Mouse (Mus musculus) MEL (cell line): Measurements from ENCODE around the gene Ssh1. TPM values are rescaled to one million over a fixed set of nuclear protein-coding genes. Genes with fewer than 3 reads are reported as not detected.

Source experiments
- DNase-seq: peaks from one replicate; pipeline ENCODE4 v3.0.0; 2011; ENCODE audit warnings: low read depth, low spot score
- H3K27ac ChIP-seq: 2 replicates; pipeline ENCODE4 v1.5.1; 2012; ENCODE audit warnings: low read depth, mild to moderate bottlenecking, control low read depth, low read length, moderate library complexity; ENCODE audit not compliant: control insufficient read depth
- H3K27me3 ChIP-seq, 2 experiments: fragments of 150-350 bp in 1 of 2; sonication (generic) in 1 of 2; 2 replicates each; pipeline ENCODE4 v1.6.1; 2012; ENCODE audit warnings: low read length in 2 of 2, mild to moderate bottlenecking in 2 of 2, improper control_type of control experiment in 1 of 2, moderate library complexity in 1 of 2; ENCODE audit not compliant: insufficient read depth in 2 of 2, control insufficient read depth in 1 of 2
- H3K36me3 ChIP-seq, 2 experiments: 2 replicates each; pipeline ENCODE4 v1.6.1; 2012 to 2014; ENCODE audit warnings: low read length in 2 of 2, improper control_type of control experiment in 1 of 2, inconsistent platforms in 1 of 2, mild to moderate bottlenecking in 1 of 2; ENCODE audit not compliant: insufficient read depth in 2 of 2, control insufficient read depth in 1 of 2
- H3K4me1 ChIP-seq, 2 experiments: fragments of 150-350 bp in 1 of 2; sonication (generic) in 1 of 2; 2 replicates each; pipeline ENCODE4 v1.6.1; 2012; ENCODE audit warnings: low read length in 2 of 2, improper control_type of control experiment in 1 of 2, mild to moderate bottlenecking in 1 of 2; ENCODE audit not compliant: insufficient read depth in 2 of 2, control insufficient read depth in 1 of 2
- H3K4me3 ChIP-seq, 2 experiments: fragments of 150-350 bp in 1 of 2; sonication (generic) in 1 of 2; 2 replicates each; pipeline ENCODE4 v1.5.1; 2012; ENCODE audit warnings: low read depth in 2 of 2, low read length in 2 of 2, mild to moderate bottlenecking in 2 of 2, moderate library complexity in 2 of 2, control low read depth in 1 of 2, improper control_type of control experiment in 1 of 2; ENCODE audit not compliant: control insufficient read depth in 1 of 2, insufficient read depth in 1 of 2
- H3K79me2 ChIP-seq: 2 replicates; pipeline ENCODE4 v1.6.1; 2012; ENCODE audit warnings: mild to moderate bottlenecking, low read length, moderate library complexity; ENCODE audit not compliant: control insufficient read depth, poor library complexity, insufficient read depth
- H3K9ac ChIP-seq: 2 replicates; pipeline ENCODE4 v1.6.1; 2012; ENCODE audit warnings: low read depth, mild to moderate bottlenecking, control low read depth, low read length, moderate library complexity; ENCODE audit not compliant: control insufficient read depth, poor library complexity, severe bottlenecking
- H3K9me3 ChIP-seq: fragments of 150-350 bp; sonication (generic); replicated peaks from 2 replicates; pipeline ENCODE4 v1.6.1; 2012; ENCODE audit warnings: mild to moderate bottlenecking, low read length, improper control_type of control experiment, moderate library complexity; ENCODE audit not compliant: insufficient read depth
- BHLHE40 ChIP-seq: IDR thresholded peaks from 2 replicates; pipeline ENCODE4 v1.6.1; 2012; ENCODE audit warnings: low read depth, mild to moderate bottlenecking, inconsistent platforms, low read length, improper control_type of control experiment, borderline replicate concordance
- CHD2 ChIP-seq: IDR thresholded peaks from 2 replicates; pipeline ENCODE4 v1.6.1; 2011; ENCODE audit warnings: low read length, improper control_type of control experiment
- E2F4 ChIP-seq: IDR thresholded peaks from 2 replicates; pipeline ENCODE4 v1.6.1; 2011; ENCODE audit warnings: low read depth, low read length, improper control_type of control experiment, borderline replicate concordance
- ELF1 ChIP-seq: IDR thresholded peaks from 2 replicates; pipeline ENCODE4 v1.6.1; 2014; ENCODE audit warnings: low read depth, mild to moderate bottlenecking, inconsistent platforms, low read length, improper control_type of control experiment, moderate library complexity
- EP300 ChIP-seq, 2 experiments: IDR thresholded peaks; 2 replicates each; pipeline ENCODE4 v1.6.1; 2011; ENCODE audit warnings: improper control_type of control experiment in 2 of 2, low read length in 2 of 2, low read depth in 1 of 2, mild to moderate bottlenecking in 1 of 2
- ETS1 ChIP-seq: IDR thresholded peaks from 2 replicates; pipeline ENCODE4 v1.6.1; 2012; ENCODE audit warnings: low read depth, mild to moderate bottlenecking, inconsistent platforms, low read length, improper control_type of control experiment, moderate library complexity
- GATA1 ChIP-seq: IDR thresholded peaks from 2 replicates; pipeline ENCODE4 v1.6.1; 2011; ENCODE audit warnings: low read depth, low read length, improper control_type of control experiment
- HCFC1 ChIP-seq: IDR thresholded peaks from 2 replicates; pipeline ENCODE4 v1.6.1; 2012; ENCODE audit warnings: low read depth, mild to moderate bottlenecking, inconsistent platforms, low read length, improper control_type of control experiment, moderate library complexity
- JUND ChIP-seq: IDR thresholded peaks from 2 replicates; pipeline ENCODE4 v1.6.1; 2011; ENCODE audit warnings: low read depth, mild to moderate bottlenecking, improper control_type of control experiment, low read length
- KAT2A ChIP-seq: conservative IDR thresholded peaks from 2 replicates; pipeline ENCODE4 v1.6.1; 2012; ENCODE audit warnings: low read depth, low read length, improper control_type of control experiment, inconsistent platforms
- MAX ChIP-seq: IDR thresholded peaks from 2 replicates; pipeline ENCODE4 v1.6.1; 2011; ENCODE audit warnings: low read length, improper control_type of control experiment
- MAZ ChIP-seq: IDR thresholded peaks from 2 replicates; pipeline ENCODE4 v1.6.1; 2012; ENCODE audit warnings: low read depth, mild to moderate bottlenecking, inconsistent platforms, low read length, improper control_type of control experiment
- MEF2A ChIP-seq: IDR thresholded peaks from 2 replicates; pipeline ENCODE4 v1.6.1; 2014; ENCODE audit warnings: low read depth, mild to moderate bottlenecking, inconsistent platforms, low read length, improper control_type of control experiment; ENCODE audit not compliant: poor library complexity, insufficient replicate concordance, severe bottlenecking; ENCODE audit errors: extremely low read depth
- MXI1 ChIP-seq: IDR thresholded peaks from 2 replicates; pipeline ENCODE4 v1.6.1; 2011; ENCODE audit warnings: mild to moderate bottlenecking, low read depth, low read length, improper control_type of control experiment
- NRF1 ChIP-seq: IDR thresholded peaks from 2 replicates; pipeline ENCODE4 v1.6.1; 2014; ENCODE audit warnings: low read depth, mild to moderate bottlenecking, inconsistent platforms, low read length, improper control_type of control experiment, moderate library complexity; ENCODE audit not compliant: poor library complexity, insufficient read depth, severe bottlenecking
- POLR2AphosphoS2 ChIP-seq: IDR thresholded peaks from 2 replicates; pipeline ENCODE4 v1.6.1; 2011; ENCODE audit warnings: low read length, improper control_type of control experiment
- POLR2AphosphoS5 ChIP-seq: IDR thresholded peaks from 2 replicates; pipeline ENCODE4 v1.6.1; 2012; ENCODE audit warnings: low read depth, borderline replicate concordance, mild to moderate bottlenecking, inconsistent platforms, low read length, moderate library complexity, mixed read lengths
- RAD21 ChIP-seq: IDR thresholded peaks from 2 replicates; pipeline ENCODE4 v1.6.1; 2011; ENCODE audit warnings: mild to moderate bottlenecking, low read depth, low read length, improper control_type of control experiment
- RCOR1 ChIP-seq: IDR thresholded peaks from 2 replicates; pipeline ENCODE4 v1.6.1; 2012; ENCODE audit warnings: low read depth, mild to moderate bottlenecking, inconsistent platforms, low read length, improper control_type of control experiment
- SIN3A ChIP-seq: IDR thresholded peaks from 2 replicates; pipeline ENCODE4 v1.6.1; 2012; ENCODE audit warnings: low read length, improper control_type of control experiment, inconsistent platforms
- SMC3 ChIP-seq: IDR thresholded peaks from 2 replicates; pipeline ENCODE4 v1.6.1; 2011; ENCODE audit warnings: low read depth, low read length, improper control_type of control experiment
- TAL1 ChIP-seq: IDR thresholded peaks from 2 replicates; pipeline ENCODE4 v1.6.1; 2012; ENCODE audit warnings: mild to moderate bottlenecking, inconsistent platforms, low read length, moderate library complexity, mixed read lengths
- TBP ChIP-seq: IDR thresholded peaks from 2 replicates; pipeline ENCODE4 v1.8.0; 2011; ENCODE audit warnings: low read depth, low read length, improper control_type of control experiment
- TCF12 ChIP-seq: IDR thresholded peaks from 2 replicates; pipeline ENCODE4 v1.6.1; 2014; ENCODE audit warnings: low read depth, mild to moderate bottlenecking, inconsistent platforms, low read length, improper control_type of control experiment, moderate library complexity
- UBTF ChIP-seq: IDR thresholded peaks from 2 replicates; pipeline ENCODE4 v1.6.1; 2012; ENCODE audit warnings: low read depth, mild to moderate bottlenecking, inconsistent platforms, low read length, improper control_type of control experiment, moderate library complexity, borderline replicate concordance; ENCODE audit not compliant: insufficient read depth
- USF2 ChIP-seq, 2 experiments: IDR thresholded peaks; 2 replicates each; pipeline ENCODE4 v1.6.1; 2011 to 2012; ENCODE audit warnings: improper control_type of control experiment in 2 of 2, low read length in 2 of 2, borderline replicate concordance in 1 of 2, inconsistent platforms in 1 of 2, low read depth in 1 of 2, mild to moderate bottlenecking in 1 of 2; ENCODE audit not compliant: insufficient read depth in 1 of 2
- ZKSCAN1 ChIP-seq: IDR thresholded peaks from 2 replicates; pipeline ENCODE4 v1.6.1; 2012; ENCODE audit warnings: low read depth, mild to moderate bottlenecking, inconsistent platforms, low read length, improper control_type of control experiment, moderate library complexity
- ZMIZ1 ChIP-seq: IDR thresholded peaks from 2 replicates; pipeline ENCODE4 v1.6.1; 2012; ENCODE audit warnings: low read depth, mild to moderate bottlenecking, inconsistent platforms, low read length, improper control_type of control experiment, moderate library complexity
- ZNF384 ChIP-seq: IDR thresholded peaks from 2 replicates; pipeline ENCODE4 v1.6.1; 2012; ENCODE audit warnings: low read depth, mild to moderate bottlenecking, inconsistent platforms, low read length, improper control_type of control experiment
- polyA plus RNA-seq, 2 experiments: library from polyadenylated mRNA; stranded (reverse) in 1 of 2; unstranded in 1 of 2; fragments of >175 nt in 1 of 2; fragments of >200 nt in 1 of 2; gene quantifications; 2 replicates each; pipeline versions ENCODE4 v1.2.1 to v1.2.4; 2012; ENCODE audit warnings: low replicate concordance in 2 of 2, low read depth in 1 of 2; ENCODE audit not compliant: insufficient read length in 2 of 2, insufficient read depth in 1 of 2, missing spikeins in 1 of 2
- total RNA-seq: library from RNA; depleted of rRNA; stranded (reverse); fragments of 300-350 nt; gene quantifications from 2 replicates; pipeline ENCODE4 v1.2.3, GENCODE M21; 2012

The Ssh1 gene
- total and polyA plus RNA-seq, 3 experiments = 2.3 to 6.8 TPM; not detected in 1

- H3K27ac ChIP-seq = peak overlapping the region; percentile 49
- H3K27me3 ChIP-seq = no peaks in the 10 kb centered on the region
- H3K4me3 ChIP-seq = peak overlapping the region; percentile 35 to 50
- H3K9me3 ChIP-seq = no peaks in the 10 kb centered on the region
- TF ChIP-seq HCFC1 (peak; percentile 35; the same call in 1 of the 2 replicates), ZMIZ1 (no peak), USF2 (IDR thresholded peaks at IDR 0.05; ENCODE audit: borderline replicate concordance in 1 of 2, insufficient read depth in 1 of 2, low read depth in 1 of 2, low read length in 2 of 2) (no peak), UBTF (no peak), RCOR1 (peak; percentile 51; the same call in 1 of the 2 replicates), SMC3 (no peak), E2F4 (no peak), ZNF384 (no peak), MXI1 (peak; percentile 40), KAT2A (no peak), MAZ (peak; percentile 80; the same call in 1 of the 2 replicates), ELF1 (peak; percentile 88), MAX (no peak), MEF2A (no peak), ZKSCAN1 (no peak), ETS1 (peak; percentile 59), SIN3A (peak; percentile 67), TCF12 (no peak), TAL1 (no peak), POLR2AphosphoS5 (no peak), CHD2 (no peak), TBP (0 out of 2 replicates have a peak, but pooled peaks have one; percentile 28), POLR2AphosphoS2 (no peak), RAD21 (no peak), GATA1 (peak; percentile 61), EP300 (IDR thresholded peaks at IDR 0.05; ENCODE audit: low read depth in 1 of 2, low read length in 2 of 2) (peak; percentile 50 to 68; a peak in 3 of 4 replicates), NRF1 (no peak), BHLHE40 (no peak), JUND (peak; percentile 95)
- TF ChIP-seq, all 39 proteins: peak for 11
- Histone ChIP-seq H3K79me2 (peaks cover 31% of the 10 kb centered on the region), H3K36me3 (peaks cover 0 to 28% of the 10 kb centered on the region in 2 experiments; a peak in 2 of 4 replicates), H3K9ac (peak overlapping the region; percentile 34; the same call in 1 of the 2 replicates), H3K4me1 (peaks cover 8 to 35% of the 10 kb centered on the region in 2 experiments)
- peak; percentile 87 for DNase-seq
Observed at GRCm38 (mm10) chr5:113910065-113910701, 83.5 kb downstream of the Ssh1 start.
